Mouse (Mus musculus) embryonic facial prominence, embryonic 10.5 days (tissue): Measurements from ENCODE around the gene Htra3. TPM values are rescaled to one million over a fixed set of nuclear protein-coding genes. Genes with fewer than 3 reads are reported as not detected.
A peak's percentile ranks its signal among the peaks of the same experiment; 100 is the strongest.

Source experiments
- DNase-seq: peaks from one replicate; pipeline ENCODE4 v3.0.0-alpha.2; 2017; ENCODE audit warnings: low spot score
- H3K27ac ChIP-seq: fragments of 300-500 bp; sonication (generic); replicated peaks from 2 replicates; pipeline ENCODE4 v1.5.1; 2016; ENCODE audit warnings: mild to moderate bottlenecking
- H3K27me3 ChIP-seq: fragments of 300-500 bp; sonication (generic); replicated peaks from 2 replicates; pipeline ENCODE4 v1.6.1; 2016; ENCODE audit warnings: low read depth, mild to moderate bottlenecking; ENCODE audit not compliant: poor library complexity, severe bottlenecking
- H3K36me3 ChIP-seq: fragments of 300-500 bp; sonication (generic); replicated peaks from 2 replicates; pipeline ENCODE4 v1.6.1; 2016; ENCODE audit warnings: mild to moderate bottlenecking, moderate library complexity
- H3K4me1 ChIP-seq: fragments of 300-500 bp; sonication (generic); 2 replicates; pipeline ENCODE4 v1.6.1; 2016
- H3K4me3 ChIP-seq: fragments of 300-500 bp; sonication (generic); 2 replicates; pipeline ENCODE4 v1.5.1; 2016; ENCODE audit warnings: mild to moderate bottlenecking, moderate library complexity
- H3K9me3 ChIP-seq: fragments of 300-500 bp; sonication (generic); 2 replicates; pipeline ENCODE4 v1.6.1; 2016; ENCODE audit warnings: mild to moderate bottlenecking
- WGBS: fragments of 180-500 bp; shearing (Covaris S2); methylation state at CpG from one replicate; pipeline ENCODE4 v1.1.7; 2016; 5-methylcytosine and 5-hydroxymethylcytosine counted together
- polyA plus RNA-seq: library from polyadenylated mRNA; unstranded; fragments of >200 nt; fragmentation: Nextera tagmentation; extraction: Ambion mirVana; gene quantifications from 2 replicates; pipeline ENCODE4 v1.2.1, GENCODE M21; 2016

The Htra3 gene
- polyA plus RNA-seq, 1 experiment from 2014 or later: 4.2 TPM

- Histone ChIP-seq H3K27ac (0 out of 2 replicates have a peak overlapping the region, but pooled peaks have one; percentile 21), H3K36me3 (no peaks in the 10 kb centered on the region), H3K9me3 (no peaks in the 10 kb centered on the region), H3K27me3 (no peaks in the 10 kb centered on the region; the same call in 1 of the 2 replicates), H3K4me3 (no peak overlapping the region), H3K4me1 (peaks cover 11% of the 10 kb centered on the region; the same call in 1 of the 2 replicates)
- DNase-seq: peak; percentile 83
- 55% methylated on average over 13 of the region's 13 CpGs for WGBS
Observed at GRCm38 (mm10) chr5:35713649-35714354, 34.2 kb upstream of the Htra3 start.

DNA sequence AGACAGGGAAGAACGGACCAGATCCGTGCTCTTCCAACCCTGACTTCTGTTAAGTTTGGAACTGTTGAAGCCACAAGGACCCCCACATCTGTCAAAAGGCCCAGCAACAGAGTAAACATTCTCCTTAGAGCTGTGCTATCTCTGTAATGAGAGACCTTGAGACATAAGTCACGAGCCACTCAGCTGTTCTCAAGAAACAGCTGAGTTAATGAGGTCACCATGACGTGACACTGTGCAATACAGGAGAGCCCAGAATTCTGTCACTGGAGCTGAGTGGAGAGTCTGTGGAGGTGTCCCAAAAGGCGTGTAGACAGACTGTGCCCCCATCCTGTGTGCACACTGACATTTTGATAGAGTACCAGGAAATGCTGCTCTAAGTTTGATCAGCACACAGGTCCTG, 32.9 kb upstream of the Htra3 start:
- DNase-seq: no peak
- Histone ChIP-seq H3K27me3 (no peaks in the 10 kb centered on the region; the same call in 1 of the 2 replicates), H3K27ac (no peak overlapping the region), H3K4me3 (no peak overlapping the region), H3K36me3 (no peaks in the 10 kb centered on the region), H3K9me3 (no peaks in the 10 kb centered on the region), H3K4me1 (peaks cover 11% of the 10 kb centered on the region; the same call in 1 of the 2 replicates)
- WGBS: 75% methylated on average over 5 of the region's 5 CpGs

DNA sequence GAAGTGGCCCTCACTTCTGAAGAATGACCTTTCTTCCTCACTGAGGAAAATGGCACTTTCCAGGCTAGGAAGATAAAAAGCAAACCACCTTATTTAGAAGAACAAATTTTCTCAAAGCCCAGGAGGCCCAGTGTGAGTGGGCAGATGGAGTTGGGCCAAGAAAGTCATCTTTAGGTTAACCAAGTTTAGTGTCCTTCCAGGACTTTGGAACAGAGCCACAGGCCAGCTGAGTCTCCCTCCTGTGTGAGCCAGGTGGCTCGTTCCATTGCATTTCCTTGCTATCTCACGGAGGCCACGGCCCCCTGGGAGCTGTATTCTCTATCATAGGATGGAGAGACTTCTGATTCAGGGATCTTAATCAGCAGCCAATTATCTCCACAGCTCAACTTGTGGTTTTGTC, 31.3 kb upstream of the Htra3 start:
- H3K36me3 ChIP-seq: no peaks in the 10 kb centered on the region
- WGBS: 79% methylated on average over 3 of the region's 3 CpGs

DNA sequence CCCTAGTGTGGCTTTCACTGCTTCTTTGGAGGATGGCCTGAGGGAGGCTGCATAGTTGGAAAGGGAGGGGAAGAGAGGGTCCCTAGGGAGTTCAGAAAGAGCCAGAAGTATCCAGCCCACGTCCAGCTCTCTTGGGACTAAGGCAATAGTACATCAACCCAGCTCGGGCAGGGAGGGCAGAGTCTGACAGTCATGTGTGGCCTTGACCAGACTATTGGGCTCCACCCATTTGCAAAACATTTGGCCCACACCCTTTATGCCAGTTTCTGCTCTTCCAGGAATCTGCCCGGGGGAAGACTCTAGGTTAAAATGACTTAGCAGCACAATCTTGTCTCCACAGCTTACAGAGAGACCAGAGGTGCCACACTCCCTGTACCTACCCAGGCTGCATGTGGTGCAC, 30.9 kb upstream of the Htra3 start:
- H3K4me1 ChIP-seq: peaks cover 11% of the 10 kb centered on the region; the same call in 1 of the 2 replicates
- H3K27ac ChIP-seq: no peak overlapping the region
- H3K36me3 ChIP-seq: no peaks in the 10 kb centered on the region
- no peak overlapping the region for H3K4me3 ChIP-seq
- H3K9me3 ChIP-seq: no peaks in the 10 kb centered on the region
- DNase-seq: no peak
- 72% methylated on average over 3 of the region's 3 CpGs for whole genome bisulfite sequencing
- no peaks in the 10 kb centered on the region; the same call in 1 of the 2 replicates for H3K27me3 ChIP-seq

More for the DNA sequence above, 31.3 kb upstream of the Htra3 start:
- Histone ChIP-seq H3K4me1 (peaks cover 11% of the 10 kb centered on the region; the same call in 1 of the 2 replicates), H3K9me3 (no peaks in the 10 kb centered on the region), H3K27ac (no peak overlapping the region), H3K27me3 (no peaks in the 10 kb centered on the region; the same call in 1 of the 2 replicates), H3K4me3 (no peak overlapping the region)
- DNase-seq: no peak

DNA sequence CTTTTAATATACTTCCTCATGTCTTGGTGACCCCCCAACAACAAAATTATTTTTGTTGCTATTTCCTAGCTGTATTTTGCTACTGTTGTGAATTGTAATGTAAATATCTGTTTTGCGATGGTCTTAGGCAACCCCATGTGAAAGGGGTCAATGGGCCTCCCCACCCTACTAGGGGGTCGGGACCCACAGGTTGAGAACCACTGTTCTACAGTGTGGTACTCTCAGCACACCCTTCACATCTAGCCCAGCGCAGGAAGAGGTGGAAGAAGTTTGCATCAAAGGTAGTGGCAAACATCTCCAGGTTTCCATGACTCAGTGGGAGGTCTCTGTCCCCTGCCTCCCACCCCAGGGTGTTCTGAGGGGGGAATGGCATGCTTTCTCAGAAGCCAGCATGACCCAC, 25.8 kb upstream of the Htra3 start:
- Histone ChIP-seq H3K27me3 (no peaks in the 10 kb centered on the region), H3K9me3 (no peaks in the 10 kb centered on the region), H3K4me3 (no peak overlapping the region), H3K36me3 (no peaks in the 10 kb centered on the region), H3K27ac (no peak overlapping the region), H3K4me1 (peaks cover 6% of the 10 kb centered on the region; the same call in 1 of the 2 replicates)
- 92% methylated on average over 3 of the region's 3 CpGs for WGBS
- DNase-seq: no peak

- Histone ChIP-seq H3K4me1 (no peaks in the 10 kb centered on the region), H3K27ac (no peak overlapping the region), H3K27me3 (no peaks in the 10 kb centered on the region), H3K4me3 (no peak overlapping the region), H3K36me3 (no peaks in the 10 kb centered on the region), H3K9me3 (no peaks in the 10 kb centered on the region)
- WGBS: 90% methylated on average over 4 of the region's 4 CpGs
- DNase-seq: no peak
Observed at GRCm38 (mm10) chr5:35703814-35704213, 24.2 kb upstream of the Htra3 start.

DNA sequence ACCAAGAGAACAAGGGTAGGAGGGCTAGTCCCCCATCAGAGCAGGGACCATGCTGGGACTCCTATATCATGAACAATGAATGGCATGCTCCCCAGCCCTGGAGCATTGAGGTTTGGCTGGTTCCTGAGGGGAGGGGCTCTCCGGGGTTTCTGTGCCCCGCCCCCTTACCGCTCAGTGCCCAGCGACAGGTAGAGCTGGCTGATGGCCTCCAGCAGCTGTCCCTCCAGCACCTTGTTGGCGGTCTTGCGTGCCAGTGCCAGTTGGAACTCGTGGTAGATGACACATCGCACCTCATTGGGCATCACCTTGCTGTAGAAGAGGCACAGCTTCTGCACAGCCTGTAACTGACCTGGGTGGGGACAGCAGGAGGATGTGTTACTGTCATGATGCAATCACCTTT, 23.6 kb upstream of the Htra3 start:
- WGBS: 83% methylated on average over 8 of the region's 8 CpGs
- Histone ChIP-seq H3K36me3 (no peaks in the 10 kb centered on the region), H3K4me1 (no peaks in the 10 kb centered on the region), H3K4me3 (no peak overlapping the region), H3K27me3 (no peaks in the 10 kb centered on the region), H3K27ac (no peak overlapping the region), H3K9me3 (no peaks in the 10 kb centered on the region)
- no peak for DNase-seq

DNA sequence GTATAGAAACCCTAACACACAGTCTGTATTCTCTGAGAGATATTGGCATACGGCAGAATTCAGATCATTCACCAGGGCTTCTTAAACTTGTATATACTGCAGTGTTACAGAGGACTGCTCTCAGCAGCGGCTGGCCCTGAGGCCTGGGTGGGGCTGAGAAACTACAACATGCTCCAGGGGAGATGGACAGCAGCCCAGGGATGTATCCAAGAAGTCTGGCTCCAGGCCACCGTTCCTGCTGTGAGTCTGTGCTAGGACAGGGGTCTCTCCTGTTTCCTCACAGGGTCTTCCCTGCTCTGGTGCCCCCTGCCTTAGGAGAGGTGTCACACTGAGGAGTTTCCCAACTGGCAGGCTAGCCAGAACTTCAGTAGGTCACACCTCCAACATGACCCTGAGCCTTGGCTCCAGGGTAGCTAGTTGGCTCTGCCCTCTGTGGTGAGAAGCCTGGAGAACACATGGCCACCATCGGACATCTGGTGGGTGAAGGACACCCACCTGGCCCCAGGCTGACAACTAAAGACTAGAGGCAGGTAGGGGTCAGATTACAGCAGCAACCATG, 23.1 kb upstream of the Htra3 start:
- H3K9me3 ChIP-seq: no peaks in the 10 kb centered on the region
- H3K27me3 ChIP-seq: no peaks in the 10 kb centered on the region
- no peak overlapping the region for H3K4me3 ChIP-seq
- H3K36me3 ChIP-seq: no peaks in the 10 kb centered on the region
- DNase-seq: no peak
- no peaks in the 10 kb centered on the region for H3K4me1 ChIP-seq
- WGBS: 88% methylated on average over 4 of the region's 4 CpGs
- no peak overlapping the region for H3K27ac ChIP-seq

GRCm38 (mm10) chr5:35701042-35701441, 21.5 kb upstream of the Htra3 start:
- Histone ChIP-seq H3K36me3 (no peaks in the 10 kb centered on the region), H3K4me3 (no peak overlapping the region), H3K4me1 (no peaks in the 10 kb centered on the region), H3K27ac (no peak overlapping the region), H3K9me3 (no peaks in the 10 kb centered on the region), H3K27me3 (no peaks in the 10 kb centered on the region)
- WGBS: 49% methylated on average over 6 of the region's 6 CpGs
- peak; percentile 75 for DNase-seq

DNA sequence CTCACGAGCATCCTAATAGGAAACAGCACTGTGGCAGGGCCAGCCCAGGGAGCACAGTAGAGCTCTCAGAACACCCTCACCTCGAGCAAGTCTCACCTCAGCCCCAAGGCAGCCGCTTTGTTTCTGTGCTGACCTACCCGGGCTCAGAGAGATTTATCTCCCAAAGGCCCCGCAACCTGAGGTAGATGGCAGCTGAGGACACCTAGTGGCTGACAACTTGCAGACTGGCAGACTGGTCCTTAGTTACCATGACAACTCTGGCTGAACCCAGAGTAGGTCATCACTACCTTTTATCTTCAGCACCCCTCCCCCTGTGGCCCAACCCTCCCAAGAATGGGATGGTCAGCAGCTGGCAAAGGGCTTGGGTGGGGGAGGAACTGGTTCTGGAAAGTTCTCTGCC, 16.2 kb upstream of the Htra3 start:
- no peak overlapping the region; the same call in 1 of the 2 replicates for H3K27ac ChIP-seq
- H3K27me3 ChIP-seq: no peaks in the 10 kb centered on the region
- peak; percentile 54 for DNase-seq

GRCm38 (mm10) chr5:35693638-35694037, 14.1 kb upstream of the Htra3 start:
- WGBS: 82% methylated on average over 4 of the region's 4 CpGs
- H3K4me3 ChIP-seq: no peak overlapping the region
- no peaks in the 10 kb centered on the region for H3K36me3 ChIP-seq
- no peaks in the 10 kb centered on the region for H3K27me3 ChIP-seq
- no peak overlapping the region for H3K27ac ChIP-seq
- H3K4me1 ChIP-seq: peaks cover 40% of the 10 kb centered on the region
- H3K9me3 ChIP-seq: no peaks in the 10 kb centered on the region
- no peak for DNase-seq

More for the DNA sequence above, 16.2 kb upstream of the Htra3 start:
- Histone ChIP-seq H3K4me1 (peaks cover 25% of the 10 kb centered on the region), H3K9me3 (no peaks in the 10 kb centered on the region), H3K4me3 (no peak overlapping the region), H3K36me3 (no peaks in the 10 kb centered on the region)
- 26% methylated on average over 5 of the region's 5 CpGs for whole genome bisulfite sequencing

DNA sequence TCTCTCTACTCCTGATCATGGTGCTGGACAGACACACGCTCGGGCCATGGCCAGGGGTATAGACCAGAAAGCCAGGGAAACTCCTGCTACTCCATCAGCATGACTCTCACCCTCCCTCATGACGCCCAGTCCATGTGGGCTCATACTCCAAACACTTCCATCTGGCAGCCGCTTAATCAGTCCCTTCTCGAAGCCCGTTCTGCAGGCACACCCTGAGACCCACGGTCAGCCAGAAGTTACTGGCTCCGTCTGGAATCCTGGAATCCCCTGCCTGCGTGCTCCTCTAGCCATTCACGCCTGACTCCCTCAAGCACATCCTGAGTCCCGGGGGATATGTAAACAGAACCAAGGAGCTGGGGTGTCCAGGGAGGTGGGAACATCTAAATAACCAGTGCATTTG, 11.7 kb upstream of the Htra3 start:
- no peaks in the 10 kb centered on the region for H3K36me3 ChIP-seq
- no peak overlapping the region for H3K4me3 ChIP-seq
- WGBS: 74% methylated on average over 11 of the region's 11 CpGs
- H3K9me3 ChIP-seq: no peaks in the 10 kb centered on the region
- H3K4me1 ChIP-seq: peaks cover 54% of the 10 kb centered on the region
- no peaks in the 10 kb centered on the region for H3K27me3 ChIP-seq
- no peak overlapping the region; the same call in 1 of the 2 replicates for H3K27ac ChIP-seq
- DNase-seq: no peak
